Mouse (Mus musculus): ENCODE data around the gene Krt80. TPM values are rescaled to one million over a fixed set of nuclear protein-coding genes. Genes with fewer than 3 reads are reported as not detected.
A peak's percentile ranks its signal among the peaks of the same experiment; 100 is the strongest.
"Not testable (repeated sequence)": the region's sequence is repeated elsewhere in the genome, so short reads cannot be mapped to it uniquely, and the experiment has no call there.

Krt80 gene
- polyA plus RNA-seq, 1 experiment from 2014 or later, result not detected

- H3K4me2 ChIP-seq (ENCODE audit: low read depth, low read length), result no peak overlapping the region
- 62% methylated on average over 4 of the region's 4 CpGs for WGBS
- no peak for ATAC-seq (replicated peaks; ENCODE audit: insufficient number of reproducible peaks, low FRiP score, low TSS enrichment, low read depth)
These were observed 37.6 kb downstream of the Krt80 start for GRCm38 (mm10) chr15:101332370-101332769.

GRCm38 (mm10) chr15:101331090-101331489 is 38.9 kb downstream of the Krt80 start:
- no peaks in the 10 kb centered on the region for H3K9me3 ChIP-seq (replicated peaks; ENCODE audit: control insufficient read depth, low read length)
- 89% methylated on average over 4 of the region's 4 CpGs for WGBS

More at GRCm38 (mm10) chr15:101332370-101332769, 37.6 kb downstream of the Krt80 start:
- no peak for DNase-seq (ENCODE audit: low spot score)
- Histone ChIP-seq H3K9ac (replicated peaks; ENCODE audit: low read length) (no peak overlapping the region; the same call in 1 of the 2 replicates), H3K36me3 (replicated peaks; ENCODE audit: control insufficient read depth, insufficient read depth, low read depth, low read length) (no peaks in the 10 kb centered on the region), H3K27ac (replicated peaks; ENCODE audit: low read depth, low read length) (no peak overlapping the region), H3K4me3 (ENCODE audit: low read depth, low read length) (no peak overlapping the region), H3K9me3 (replicated peaks; ENCODE audit: control insufficient read depth, low read length) (no peaks in the 10 kb centered on the region), H3K4me1 (ENCODE audit: control insufficient read depth, insufficient read depth, low read length) (no peaks in the 10 kb centered on the region), H3K27me3 (ENCODE audit: control insufficient read depth, insufficient read depth, low read length) (no peaks in the 10 kb centered on the region)

GRCm38 (mm10) chr15:101329564-101329892 is 40.4 kb downstream of the Krt80 start:
- Histone ChIP-seq H3K27me3 (ENCODE audit: control insufficient read depth, insufficient read depth, low read length) (no peaks in the 10 kb centered on the region), H3K4me3 (ENCODE audit: low read depth, low read length) (no peak overlapping the region), H3K9ac (replicated peaks; ENCODE audit: low read length) (no peak overlapping the region), H3K27ac (replicated peaks; ENCODE audit: low read depth, low read length) (no peak overlapping the region), H3K4me1 (ENCODE audit: control insufficient read depth, insufficient read depth, low read length) (no peaks in the 10 kb centered on the region), H3K9me3 (replicated peaks; ENCODE audit: control insufficient read depth, low read length) (no peaks in the 10 kb centered on the region), H3K36me3 (replicated peaks; ENCODE audit: control insufficient read depth, insufficient read depth, low read depth, low read length) (no peaks in the 10 kb centered on the region), H3K4me2 (ENCODE audit: low read depth, low read length) (no peak overlapping the region)
- 67% methylated on average over 3 of the region's 3 CpGs for WGBS
- DNase-seq (ENCODE audit: low spot score), result no peak
- no peak for ATAC-seq (replicated peaks; ENCODE audit: insufficient number of reproducible peaks, low FRiP score, low TSS enrichment, low read depth)

More at GRCm38 (mm10) chr15:101331090-101331489, 38.9 kb downstream of the Krt80 start:
- no peak overlapping the region for H3K27ac ChIP-seq (replicated peaks; ENCODE audit: low read depth, low read length)
- no peak overlapping the region for H3K4me2 ChIP-seq (ENCODE audit: low read depth, low read length)
- H3K4me1 ChIP-seq (ENCODE audit: control insufficient read depth, insufficient read depth, low read length), result no peaks in the 10 kb centered on the region
- H3K4me3 ChIP-seq (ENCODE audit: low read depth, low read length), result no peak overlapping the region
- DNase-seq (ENCODE audit: low spot score) (no peak), ATAC-seq (replicated peaks; ENCODE audit: insufficient number of reproducible peaks, low FRiP score, low TSS enrichment, low read depth) (no peak)
- H3K36me3 ChIP-seq (replicated peaks; ENCODE audit: control insufficient read depth, insufficient read depth, low read depth, low read length), result no peaks in the 10 kb centered on the region
- no peak overlapping the region for H3K9ac ChIP-seq (replicated peaks; ENCODE audit: low read length)
- H3K27me3 ChIP-seq (ENCODE audit: control insufficient read depth, insufficient read depth, low read length), result no peaks in the 10 kb centered on the region

- Histone ChIP-seq H3K4me2 (ENCODE audit: low read depth, low read length) (no peak overlapping the region), H3K9me3 (replicated peaks; ENCODE audit: control insufficient read depth, low read length) (no peaks in the 10 kb centered on the region), H3K27ac (replicated peaks; ENCODE audit: low read depth, low read length) (no peak overlapping the region), H3K9ac (replicated peaks; ENCODE audit: low read length) (no peak overlapping the region), H3K4me1 (ENCODE audit: control insufficient read depth, insufficient read depth, low read length) (no peaks in the 10 kb centered on the region), H3K27me3 (ENCODE audit: control insufficient read depth, insufficient read depth, low read length) (no peaks in the 10 kb centered on the region), H3K4me3 (ENCODE audit: low read depth, low read length) (no peak overlapping the region), H3K36me3 (replicated peaks; ENCODE audit: control insufficient read depth, insufficient read depth, low read depth, low read length) (no peaks in the 10 kb centered on the region)
- 57% methylated on average over 3 of the region's 3 CpGs for WGBS
- no peak for DNase-seq (ENCODE audit: low spot score)
- ATAC-seq (replicated peaks; ENCODE audit: insufficient number of reproducible peaks, low FRiP score, low TSS enrichment, low read depth), result no peak
These were observed 40.9 kb downstream of the Krt80 start for GRCm38 (mm10) chr15:101328876-101329563.

- no peak overlapping the region for H3K27ac ChIP-seq (replicated peaks; ENCODE audit: low read depth, low read length)
- ATAC-seq (replicated peaks; ENCODE audit: insufficient number of reproducible peaks, low FRiP score, low TSS enrichment, low read depth) (peak; percentile 53; the same call in 1 of the 2 replicates), DNase-seq (ENCODE audit: low spot score) (peak; percentile 85)
- no peaks in the 10 kb centered on the region for H3K4me1 ChIP-seq (ENCODE audit: control insufficient read depth, insufficient read depth, low read length)
- no peak overlapping the region for H3K4me3 ChIP-seq (ENCODE audit: low read depth, low read length)
- no peak overlapping the region for H3K4me2 ChIP-seq (ENCODE audit: low read depth, low read length)
- H3K9ac ChIP-seq (replicated peaks; ENCODE audit: low read length), result no peak overlapping the region
- no peaks in the 10 kb centered on the region for H3K27me3 ChIP-seq (ENCODE audit: control insufficient read depth, insufficient read depth, low read length)
- H3K9me3 ChIP-seq (replicated peaks; ENCODE audit: control insufficient read depth, low read length), result no peaks in the 10 kb centered on the region
- H3K36me3 ChIP-seq (replicated peaks; ENCODE audit: control insufficient read depth, insufficient read depth, low read depth, low read length), result no peaks in the 10 kb centered on the region
- 5% methylated on average over 6 of the region's 6 CpGs for WGBS
These were observed 42.7 kb downstream of the Krt80 start for GRCm38 (mm10) chr15:101327282-101327681.

- Histone ChIP-seq H3K9ac (replicated peaks; ENCODE audit: low read length) (no peak overlapping the region), H3K27me3 (ENCODE audit: control insufficient read depth, insufficient read depth, low read length) (no peaks in the 10 kb centered on the region), H3K9me3 (replicated peaks; ENCODE audit: control insufficient read depth, low read length) (no peaks in the 10 kb centered on the region), H3K4me2 (ENCODE audit: low read depth, low read length) (no peak overlapping the region), H3K4me3 (ENCODE audit: low read depth, low read length) (no peak overlapping the region), H3K27ac (replicated peaks; ENCODE audit: low read depth, low read length) (no peak overlapping the region), H3K4me1 (ENCODE audit: control insufficient read depth, insufficient read depth, low read length) (no peaks in the 10 kb centered on the region), H3K36me3 (replicated peaks; ENCODE audit: control insufficient read depth, insufficient read depth, low read depth, low read length) (no peaks in the 10 kb centered on the region)
- ATAC-seq (replicated peaks; ENCODE audit: insufficient number of reproducible peaks, low FRiP score, low TSS enrichment, low read depth) (no peak), DNase-seq (ENCODE audit: low spot score) (no peak)
- WGBS, result 36% methylated on average over 10 of the region's 10 CpGs
These were observed 43.9 kb downstream of the Krt80 start for GRCm38 (mm10) chr15:101325991-101326534.

- H3K36me3 ChIP-seq (replicated peaks; ENCODE audit: control insufficient read depth, insufficient read depth, low read depth, low read length); DNase-seq (ENCODE audit: low spot score); ATAC-seq (replicated peaks; ENCODE audit: insufficient number of reproducible peaks, low FRiP score, low TSS enrichment, low read depth); H3K4me2 ChIP-seq (ENCODE audit: low read depth, low read length); H3K27me3 ChIP-seq (ENCODE audit: control insufficient read depth, insufficient read depth, low read length); H3K9ac ChIP-seq (replicated peaks; ENCODE audit: low read length); H3K4me1 ChIP-seq (ENCODE audit: control insufficient read depth, insufficient read depth, low read length); H3K27ac ChIP-seq (replicated peaks; ENCODE audit: low read depth, low read length); H3K4me3 ChIP-seq (ENCODE audit: low read depth, low read length); H3K9me3 ChIP-seq (replicated peaks; ENCODE audit: control insufficient read depth, low read length): not testable (repeated sequence)
These were observed 45.6 kb downstream of the Krt80 start for GRCm38 (mm10) chr15:101324409-101324808.

GRCm38 (mm10) chr15:101323511-101323910 is 46.5 kb downstream of the Krt80 start:
- no peaks in the 10 kb centered on the region for H3K27me3 ChIP-seq (ENCODE audit: control insufficient read depth, insufficient read depth, low read length)
- H3K4me2 ChIP-seq (ENCODE audit: low read depth, low read length), result no peak overlapping the region
- ATAC-seq (replicated peaks; ENCODE audit: insufficient number of reproducible peaks, low FRiP score, low TSS enrichment, low read depth) (no peak), DNase-seq (ENCODE audit: low spot score) (no peak)
- H3K4me1 ChIP-seq (ENCODE audit: control insufficient read depth, insufficient read depth, low read length), result no peaks in the 10 kb centered on the region
- H3K4me3 ChIP-seq (ENCODE audit: low read depth, low read length), result no peak overlapping the region
- WGBS, result 92% methylated on average over 5 of the region's 5 CpGs
- H3K9me3 ChIP-seq (replicated peaks; ENCODE audit: control insufficient read depth, low read length), result no peaks in the 10 kb centered on the region
- H3K27ac ChIP-seq (replicated peaks; ENCODE audit: low read depth, low read length), result no peak overlapping the region
- no peaks in the 10 kb centered on the region for H3K36me3 ChIP-seq (replicated peaks; ENCODE audit: control insufficient read depth, insufficient read depth, low read depth, low read length)
- no peak overlapping the region for H3K9ac ChIP-seq (replicated peaks; ENCODE audit: low read length)
